Mouse (Mus musculus): ENCODE results near the gene Pdk1.
A peak's percentile ranks its signal among the peaks of the same experiment; 100 is the strongest.
"Not testable (repeated sequence)": the region's sequence is repeated elsewhere in the genome, so short reads cannot be mapped to it uniquely, and the experiment has no call there.

The Pdk1 gene

GRCm38 (mm10) chr2:71874836-71875235 is 1.8 kb downstream of the Pdk1 start:
- DNase-seq = no peak

- DNase-seq = no peak
These were observed 4.8 kb downstream of the Pdk1 start for GRCm38 (mm10) chr2:71877865-71878264.

GRCm38 (mm10) chr2:71878441-71878840 is 5.4 kb downstream of the Pdk1 start:
- no peak for DNase-seq

- DNase-seq = no peak
These were observed 5.9 kb downstream of the Pdk1 start for GRCm38 (mm10) chr2:71878943-71879342.

- no peak for DNase-seq
These were observed 10.1 kb downstream of the Pdk1 start for GRCm38 (mm10) chr2:71882914-71883651.

GRCm38 (mm10) chr2:71887269-71887668 is 14.2 kb downstream of the Pdk1 start:
- no peak for DNase-seq

GRCm38 (mm10) chr2:71888437-71888836 is 15.4 kb downstream of the Pdk1 start:
- DNase-seq = no peak

GRCm38 (mm10) chr2:71891536-71891935 is 18.5 kb downstream of the Pdk1 start:
- DNase-seq = no peak

- DNase-seq = no peak
These were observed 19.8 kb downstream of the Pdk1 start for GRCm38 (mm10) chr2:71892741-71893349.

- DNase-seq = no peak
These were observed 22.7 kb downstream of the Pdk1 start for GRCm38 (mm10) chr2:71895596-71896286.

- DNase-seq = no peak
These were observed 24.4 kb downstream of the Pdk1 start for GRCm38 (mm10) chr2:71897420-71897819.

GRCm38 (mm10) chr2:71898335-71898856 is 25.4 kb downstream of the Pdk1 start:
- DNase-seq = peak; percentile 42 to 64

GRCm38 (mm10) chr2:71899886-71900285 is 26.9 kb downstream of the Pdk1 start:
- no peak for DNase-seq

GRCm38 (mm10) chr2:71905154-71905553 is 32.1 kb downstream of the Pdk1 start:
- DNase-seq = no peak

GRCm38 (mm10) chr2:71906356-71906755 is 33.3 kb downstream of the Pdk1 start:
- DNase-seq = not testable (repeated sequence)

- no peak for DNase-seq
These were observed 40.9 kb downstream of the Pdk1 start for GRCm38 (mm10) chr2:71913911-71914310.

GRCm38 (mm10) chr2:71919227-71919647 is 46.2 kb downstream of the Pdk1 start:
- peak; percentile 71 to 79 for DNase-seq

- DNase-seq = not testable (repeated sequence)
These were observed 51.9 kb downstream of the Pdk1 start for GRCm38 (mm10) chr2:71924931-71925330.

GRCm38 (mm10) chr2:71934046-71934445 is 61.0 kb downstream of the Pdk1 start:
- peak in 1 of 2 experiments; percentile 8 for DNase-seq

- no peak for DNase-seq
These were observed 63.7 kb downstream of the Pdk1 start for GRCm38 (mm10) chr2:71936711-71937110.

GRCm38 (mm10) chr2:71937649-71938308 is 64.8 kb downstream of the Pdk1 start:
- DNase-seq = no peak

- DNase-seq = no peak
These were observed 65.8 kb downstream of the Pdk1 start for GRCm38 (mm10) chr2:71938716-71939393.
